Mouse (Mus musculus): ENCODE measurements at regions not wholly inside any gene's neighbourhood (a gene's known extent, or its start where the extent isn't known, plus 50 kb on each side); places are given as distances from the start of the nearest gene placed in this dataset.

DNA sequence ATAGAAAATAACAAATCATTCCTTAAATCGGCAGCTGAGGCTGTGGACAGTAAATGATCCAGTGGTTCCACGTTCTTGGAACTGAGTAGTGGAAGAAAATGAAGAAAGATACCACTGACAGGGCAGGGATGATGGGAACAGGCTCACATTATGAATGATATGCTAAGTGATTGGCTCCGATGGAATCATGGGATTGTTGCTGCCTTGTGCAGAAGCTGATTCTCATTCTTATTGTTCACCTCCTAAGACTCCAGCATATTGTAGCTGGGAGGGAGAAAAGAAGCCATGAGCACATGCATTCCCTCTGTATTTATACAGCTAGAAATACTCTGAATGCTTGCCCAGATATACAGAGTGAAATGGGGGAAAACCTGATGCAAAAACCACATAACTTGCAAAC lies 777.3 kb upstream of the Gm8797 start:
- no peak for DNase-seq

DNA sequence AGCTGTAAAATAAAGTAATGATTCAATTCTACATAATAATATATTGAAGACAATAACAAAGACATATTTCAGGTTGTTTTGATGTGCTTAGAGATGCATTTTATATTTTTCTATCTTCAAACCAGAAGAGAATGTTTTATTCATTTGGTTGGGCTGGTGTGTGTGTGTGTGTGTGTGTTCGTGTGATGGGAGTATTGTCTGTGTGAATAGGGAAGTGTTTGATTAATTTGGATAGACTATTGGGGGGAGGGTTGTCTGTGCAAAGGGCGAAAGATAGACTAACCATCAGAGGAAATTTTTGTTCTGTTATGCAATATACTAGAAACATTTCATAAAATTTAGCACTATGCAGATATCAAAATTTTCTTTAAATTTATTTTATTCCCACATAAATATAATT lies 776.8 kb upstream of the Gm8797 start:
- DNase-seq = no peak

DNA sequence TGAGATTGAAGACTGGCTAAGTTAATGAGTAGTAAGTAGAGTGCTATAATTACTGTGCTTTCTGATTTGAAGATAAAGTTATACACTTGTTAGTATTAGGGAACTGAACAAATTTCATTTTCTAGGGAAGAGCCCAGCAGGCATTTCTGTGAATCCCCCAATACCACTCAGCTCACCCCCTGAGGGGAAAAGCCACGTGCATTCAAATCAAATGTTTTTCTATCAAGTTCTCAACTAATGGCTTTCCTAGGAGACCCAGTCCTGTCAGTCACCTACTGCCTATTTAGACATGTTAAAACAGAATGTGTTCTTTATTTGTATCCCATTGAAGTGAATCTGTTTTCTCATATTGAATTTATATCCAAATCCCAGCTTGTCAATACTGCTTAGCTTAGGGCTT lies 775.9 kb upstream of the Gm8797 start:
- no peak for DNase-seq

DNA sequence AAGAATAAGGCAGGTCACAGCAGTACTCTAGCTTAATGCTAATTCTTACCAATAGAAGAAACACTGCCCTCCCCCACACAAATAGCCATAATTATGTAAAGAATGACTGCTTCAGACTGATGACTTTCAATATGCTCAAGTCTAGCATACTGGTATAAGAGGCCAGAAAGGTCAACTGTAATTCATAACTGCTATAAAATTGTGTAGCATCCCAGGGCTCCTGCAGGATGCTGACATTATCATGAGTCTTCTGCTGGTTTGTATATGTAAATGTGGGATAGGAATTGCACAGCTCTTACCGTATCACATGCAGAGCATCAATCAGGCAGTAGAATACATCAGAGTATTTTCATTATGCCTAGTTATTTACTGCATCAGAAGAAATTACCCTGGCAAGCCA lies 774.3 kb upstream of the Gm8797 start:
- DNase-seq = no peak

DNA sequence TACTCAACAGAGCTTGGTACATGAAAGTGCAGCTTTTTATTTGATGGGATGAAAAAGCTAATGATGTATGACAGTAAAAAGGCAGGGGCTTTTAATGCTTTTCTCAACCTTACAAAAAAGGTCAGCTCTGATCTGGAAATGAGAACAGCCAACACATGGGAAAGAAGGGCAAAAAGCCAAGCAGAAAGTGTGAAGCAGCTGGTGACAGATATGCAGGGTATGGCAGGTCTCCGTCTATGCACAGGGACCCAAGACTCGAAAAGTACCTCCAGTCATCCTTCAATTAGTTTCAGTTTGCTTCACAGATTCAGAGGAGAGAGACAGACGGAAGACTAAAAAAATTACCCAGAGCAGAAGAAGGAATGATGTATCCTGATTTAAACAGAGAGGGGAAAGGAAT lies 732.9 kb upstream of the Gm8797 start:
- DNase-seq = no peak
